In genomic region chr8:86759090-86759491, GRCm38 (mm10) we compare ENCODE assay signal across 20 mouse cellular contexts. TPM values are rescaled to one million over a fixed set of nuclear protein-coding genes. Genes with fewer than 3 reads are reported as not detected.
DNase-seq lines count a peak whose midpoint lies in the region; ATAC-seq and TF ChIP-seq lines count a peak whose summit lies in the region.
"Had no signal": no experiment of that assay in that cellular context is flagged by ENCODE, and none has a peak within 500 bp of the region (broad histone marks: within the 10 kb centered on the region; RNA-seq: fewer than 3 reads in every experiment).

No protein-coding gene starts in this region.

- H3K36me3 ChIP-seq in intestine, postnatal 0 days (ENCODE audit: control insufficient read depth, insufficient read depth) = no peaks in the 10 kb centered on the region
- no peaks in the 10 kb centered on the region for H3K36me3 ChIP-seq in liver, postnatal 0 days (replicated peaks; ENCODE audit: insufficient read depth, low read length)
- H3K36me3 ChIP-seq in stomach, postnatal 0 days (ENCODE audit: control insufficient read depth, insufficient read depth, low read length) = no peaks in the 10 kb centered on the region
- H3K36me3 ChIP-seq in forebrain, embryonic 13.5 days (ENCODE audit: poor library complexity, severe bottlenecking) = no peaks in the 10 kb centered on the region
- H3K36me3 ChIP-seq: embryonic facial prominence, embryonic 12.5 days; forebrain, embryonic 10.5 days; hindbrain, embryonic 10.5 days; neural tube, embryonic 12.5 days had no signal

- no peaks in the 10 kb centered on the region for H3K9me3 ChIP-seq in intestine, postnatal 0 days (ENCODE audit: control insufficient read depth)
- no peaks in the 10 kb centered on the region for H3K9me3 ChIP-seq in liver, postnatal 0 days (ENCODE audit: low read length)
- no peaks in the 10 kb centered on the region for H3K9me3 ChIP-seq in stomach, postnatal 0 days (ENCODE audit: control insufficient read depth, low read length)
- no peaks in the 10 kb centered on the region for H3K9me3 ChIP-seq in forebrain, embryonic 13.5 days (replicated peaks)
- H3K9me3 ChIP-seq: embryonic facial prominence, embryonic 12.5 days; forebrain, embryonic 10.5 days; hindbrain, embryonic 10.5 days; neural tube, embryonic 12.5 days had no signal

- no peak overlapping the region for H3K4me3 ChIP-seq in intestine, postnatal 0 days (ENCODE audit: low read depth, low read length)
- H3K4me3 ChIP-seq in liver, postnatal 0 days (ENCODE audit: low read depth, low read length) = no peak overlapping the region
- H3K4me3 ChIP-seq in stomach, postnatal 0 days (ENCODE audit: low read depth, low read length) = no peak overlapping the region
- H3K4me3 ChIP-seq in forebrain, embryonic 13.5 days = no peak overlapping the region
- H3K4me3 ChIP-seq: embryonic facial prominence, embryonic 12.5 days; forebrain, embryonic 10.5 days; hindbrain, embryonic 10.5 days; neural tube, embryonic 12.5 days had no signal

- H3K27me3 ChIP-seq in intestine, postnatal 0 days (replicated peaks; ENCODE audit: control insufficient read depth, insufficient read depth, low read length) = no peaks in the 10 kb centered on the region
- peaks cover 5% of the 10 kb centered on the region; the same call in 1 of the 2 replicates for H3K27me3 ChIP-seq in liver, postnatal 0 days (ENCODE audit: insufficient read depth, low read length)
- H3K27me3 ChIP-seq in stomach, postnatal 0 days (ENCODE audit: control insufficient read depth, insufficient read depth, low read length) = no peaks in the 10 kb centered on the region
- no peaks in the 10 kb centered on the region for H3K27me3 ChIP-seq in forebrain, embryonic 13.5 days

- no peak overlapping the region for H3K9ac ChIP-seq in intestine, postnatal 0 days (ENCODE audit: low read depth, low read length)
- no peak overlapping the region for H3K9ac ChIP-seq in liver, postnatal 0 days (replicated peaks)
- H3K9ac ChIP-seq in stomach, postnatal 0 days (ENCODE audit: low read length) = no peak overlapping the region
- no peak overlapping the region for H3K9ac ChIP-seq in forebrain, embryonic 13.5 days
- H3K9ac ChIP-seq: embryonic facial prominence, embryonic 12.5 days; neural tube, embryonic 12.5 days had no signal

- peak overlapping the region; percentile 62 for H3K27ac ChIP-seq in intestine, postnatal 0 days (ENCODE audit: low read depth, low read length)
- H3K27ac ChIP-seq in liver, postnatal 0 days (ENCODE audit: low read depth) = 0 out of 2 replicates have a peak overlapping the region, but pooled peaks have one; percentile 29
- no peak overlapping the region for H3K27ac ChIP-seq in stomach, postnatal 0 days (replicated peaks)
- H3K27ac ChIP-seq in forebrain, embryonic 13.5 days = no peak overlapping the region
- H3K27ac ChIP-seq: embryonic facial prominence, embryonic 12.5 days; forebrain, embryonic 10.5 days; hindbrain, embryonic 10.5 days; neural tube, embryonic 12.5 days had no signal

- DNase-seq in lung, postnatal 25 days (ENCODE audit: low spot score) = peak; percentile 47
- no peak for DNase-seq in lung, postnatal 4 days
- no peak for DNase-seq in liver, postnatal 0 days
- peak; percentile 45 for DNase-seq in stomach, postnatal 0 days (ENCODE audit: low spot score)
- DNase-seq in right cerebral cortex, postnatal 10 days (ENCODE audit: low spot score in 2 of 2) = no peak
- DNase-seq in embryo, embryonic 11 days = no peak
- DNase-seq: adrenal gland, postnatal 25 days; cerebellum, postnatal 10 days; gastrocnemius, postnatal 36 days; kidney, postnatal 14 days; layer of hippocampus, adult 9-11 months; thymus, postnatal 25 days had no signal

- 8% methylated on average over 4 of the region's 4 CpGs for WGBS in intestine, postnatal 0 days
- WGBS in liver, postnatal 0 days (ENCODE audit: insufficient replicate concordance) = 27% methylated on average over 4 of the region's 4 CpGs
- WGBS in stomach, postnatal 0 days = 12% methylated on average over 4 of the region's 4 CpGs
- 72% methylated on average over 4 of the region's 4 CpGs for WGBS in forebrain, embryonic 13.5 days

- peak; percentile 78 for TF ChIP-seq EP300 in liver, postnatal 0 days (IDR thresholded peaks at IDR 0.05; ENCODE audit: low read depth)
- TF ChIP-seq EP300 in stomach, postnatal 0 days (optimal IDR thresholded peaks at IDR 0.05) = no peak

- 0 out of 2 replicates have a peak, but pooled peaks cover 11% of the 10 kb centered on the region for H3K4me1 ChIP-seq in intestine, postnatal 0 days (replicated peaks; ENCODE audit: control insufficient read depth, insufficient read depth, low read length)
- H3K4me1 ChIP-seq in liver, postnatal 0 days (ENCODE audit: insufficient read depth) = peaks cover 13% of the 10 kb centered on the region
- no peaks in the 10 kb centered on the region for H3K4me1 ChIP-seq in stomach, postnatal 0 days (replicated peaks; ENCODE audit: control insufficient read depth, insufficient read depth)
- peaks cover 10% of the 10 kb centered on the region for H3K4me1 ChIP-seq in forebrain, embryonic 13.5 days
- H3K4me1 ChIP-seq: embryonic facial prominence, embryonic 12.5 days had no signal

- no peak for TF ChIP-seq CTCF in intestine, postnatal 0 days (IDR thresholded peaks at IDR 0.05; ENCODE audit: low read depth)
- TF ChIP-seq CTCF in liver, postnatal 0 days (IDR thresholded peaks at IDR 0.05; ENCODE audit: low read depth) = no peak
- TF ChIP-seq CTCF in stomach, postnatal 0 days (IDR thresholded peaks at IDR 0.05; ENCODE audit: low read depth) = no peak

- ATAC-seq in intestine, postnatal 0 days = peak; percentile 94
- ATAC-seq in liver, postnatal 0 days = peak; percentile 83
- ATAC-seq in stomach, postnatal 0 days (ENCODE audit: low FRiP score, low TSS enrichment) = peak; percentile 94
- ATAC-seq in forebrain, embryonic 13.5 days = no peak
- ATAC-seq: CD4-positive, CD25-positive, alpha-beta regulatory T cell, adult 4 months had no signal

- no peak overlapping the region for H3K4me2 ChIP-seq in intestine, postnatal 0 days (replicated peaks; ENCODE audit: low read depth)
- H3K4me2 ChIP-seq in liver, postnatal 0 days (ENCODE audit: low read depth, low read length) = 0 out of 2 replicates have a peak overlapping the region, but pooled peaks have one; percentile 15
- H3K4me2 ChIP-seq in stomach, postnatal 0 days (replicated peaks; ENCODE audit: low read depth) = no peak overlapping the region
- H3K4me2 ChIP-seq in forebrain, embryonic 13.5 days = no peak overlapping the region
- H3K4me2 ChIP-seq: embryonic facial prominence, embryonic 12.5 days; heart, embryonic 11.5 days; neural tube, embryonic 12.5 days had no signal

RNA-seq across cellular contexts. Expression of gene Siah1a, which starts 13.4 kb away (rescaled TPM):
- polyA plus RNA-seq in intestine, postnatal 0 days (2015; fragmentation: Nextera tagmentation; extraction: Ambion mirVana) = 26.3 and 26.5 TPM in 2 replicates
- polyA plus RNA-seq in liver, postnatal 0 days (2015; fragmentation: Nextera tagmentation; extraction: Ambion mirVana) = 11.7 and 13.7 TPM in 2 replicates
- polyA plus RNA-seq in stomach, postnatal 0 days (2015; fragmentation: Nextera tagmentation; extraction: Ambion mirVana) = 36.3 and 41.0 TPM in 2 replicates
- polyA plus RNA-seq in forebrain, embryonic 13.5 days (2015; fragmentation: Nextera tagmentation; extraction: Ambion mirVana) = 87.9 and 89.6 TPM in 2 replicates

RNA-seq across cellular contexts. Expression of gene Gm10638, which starts 13.6 kb away (rescaled TPM):
- polyA plus RNA-seq in intestine, postnatal 0 days (2015; fragmentation: Nextera tagmentation; extraction: Ambion mirVana) = 3.5 and 4.3 TPM in 2 replicates
- polyA plus RNA-seq in liver, postnatal 0 days (2015; fragmentation: Nextera tagmentation; extraction: Ambion mirVana) = 1.7 and 1.8 TPM in 2 replicates
- 6.9 and 8.5 TPM in 2 replicates for polyA plus RNA-seq in stomach, postnatal 0 days (2015; fragmentation: Nextera tagmentation; extraction: Ambion mirVana)
- 5.7 and 7.9 TPM in 2 replicates for polyA plus RNA-seq in forebrain, embryonic 13.5 days (2015; fragmentation: Nextera tagmentation; extraction: Ambion mirVana)
- polyA plus RNA-seq: CD4-positive, CD25-positive, alpha-beta regulatory T cell, adult 4 months had no signal

Comparison
In these comparisons a context has a peak if more than half of its experiments do, and no peak if none do; other contexts are left out.
1. DNase-seq: peak in lung, postnatal 25 days (single experiment) and stomach, postnatal 0 days (single experiment); none in lung, postnatal 4 days (0 of 2), liver, postnatal 0 days (single experiment), right cerebral cortex, postnatal 10 days (0 of 2) and embryo, embryonic 11 days (single experiment).
2. H3K27ac ChIP-seq: peak in intestine, postnatal 0 days (single experiment) and liver, postnatal 0 days (single experiment); none in stomach, postnatal 0 days (single experiment) and forebrain, embryonic 13.5 days (single experiment).